Comparison of ENCODE assay signal across 17 mouse cellular contexts in the genomic region with DNA sequence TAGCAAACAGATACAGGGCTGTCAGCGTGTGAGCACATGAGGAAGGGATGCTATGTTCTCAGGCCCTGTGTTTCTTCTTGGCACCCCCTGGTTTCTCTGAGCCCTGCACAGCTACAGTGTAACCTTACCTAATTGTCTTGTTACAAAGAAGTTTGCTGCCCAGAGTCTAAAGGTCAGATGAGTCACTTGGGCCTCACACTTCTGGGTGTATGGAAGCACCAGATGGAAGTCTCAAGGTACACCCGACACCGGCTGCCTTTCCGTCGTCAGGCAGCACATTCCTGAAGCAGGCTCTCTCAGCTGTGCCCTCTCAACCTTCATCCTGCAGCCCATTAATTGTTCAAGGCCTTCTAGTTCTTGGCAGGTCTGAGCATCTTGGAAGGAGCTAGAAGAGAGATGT. TPM values are rescaled to one million over a fixed set of nuclear protein-coding genes. Genes with fewer than 3 reads are reported as not detected.
DNase-seq lines count a peak whose midpoint lies in the region; ATAC-seq and TF ChIP-seq lines count a peak whose summit lies in the region.
"Had no signal": no experiment of that assay in that cellular context is flagged by ENCODE, and none has a peak within 500 bp of the region (broad histone marks: within the 10 kb centered on the region; RNA-seq: fewer than 3 reads in every experiment).

No protein-coding gene starts in this region.

- no peak overlapping the region for H3K4me3 ChIP-seq in kidney, embryonic 14.5 days (ENCODE audit: low read length)
- H3K4me3 ChIP-seq in small intestine, adult 2 months (ENCODE audit: low read depth, low read length) = no peak overlapping the region
- no peak overlapping the region for H3K4me3 ChIP-seq in limb, embryonic 10.5 days
- H3K4me3 ChIP-seq: embryonic facial prominence, embryonic 12.5 days; hindbrain, embryonic 13.5 days; midbrain, embryonic 12.5 days had no signal

- no peak overlapping the region for H3K9ac ChIP-seq in kidney, embryonic 14.5 days (ENCODE audit: low read depth, low read length)
- H3K9ac ChIP-seq: embryonic facial prominence, embryonic 12.5 days; hindbrain, embryonic 13.5 days; midbrain, embryonic 12.5 days had no signal

- H3K36me3 ChIP-seq in kidney, embryonic 14.5 days (ENCODE audit: control insufficient read depth, insufficient read depth, low read length) = no peaks in the 10 kb centered on the region
- peaks cover 13% of the 10 kb centered on the region for H3K36me3 ChIP-seq in small intestine, adult 2 months (ENCODE audit: control insufficient read depth, insufficient read depth, low read length)
- no peaks in the 10 kb centered on the region for H3K36me3 ChIP-seq in limb, embryonic 10.5 days
- H3K36me3 ChIP-seq: embryonic facial prominence, embryonic 12.5 days; hindbrain, embryonic 13.5 days; midbrain, embryonic 12.5 days had no signal

- TF ChIP-seq POLR2A in small intestine, adult 2 months (IDR thresholded peaks at IDR 0.05; ENCODE audit: low read depth, low read length) = no peak

- TF ChIP-seq CTCF in small intestine, adult 2 months (IDR thresholded peaks at IDR 0.05; ENCODE audit: extremely low read depth, insufficient read length, insufficient replicate concordance, low read depth, low read length) = no peak

- peaks cover 9% of the 10 kb centered on the region; the same call in 1 of the 2 replicates for H3K4me1 ChIP-seq in kidney, embryonic 14.5 days (ENCODE audit: control insufficient read depth, insufficient read depth, low read length)
- H3K4me1 ChIP-seq in small intestine, adult 2 months (ENCODE audit: control insufficient read depth, insufficient read depth, insufficient read length, low read length) = peaks cover 53% of the 10 kb centered on the region
- H3K4me1 ChIP-seq in limb, embryonic 10.5 days = peaks cover 29% of the 10 kb centered on the region

- DNase-seq in ES-CJ7 (ENCODE audit: low read depth, low spot score) = peak; percentile 81
- DNase-seq in forelimb bud, embryonic 11.5 days (ENCODE audit: low read depth, low spot score) = peak; percentile 36
- DNase-seq in urinary bladder, postnatal 36 days (ENCODE audit: low spot score in 2 of 2) = no peak
- DNase-seq in limb, embryonic 10.5 days (ENCODE audit: low spot score) = no peak
- DNase-seq: adrenal gland, postnatal 10 days; cerebellum, adult 9-11 months; heart, adult 11 months; lung, postnatal 14 days; thymus, adult 2 months had no signal

- H3K4me2 ChIP-seq in kidney, embryonic 14.5 days (replicated peaks; ENCODE audit: low read depth, low read length) = no peak overlapping the region
- H3K4me2 ChIP-seq: embryonic facial prominence, embryonic 12.5 days; hindbrain, embryonic 13.5 days; liver, embryonic 11.5 days; midbrain, embryonic 12.5 days had no signal

- ATAC-seq in kidney, embryonic 14.5 days (ENCODE audit: low FRiP score, low TSS enrichment) = 0 out of 2 replicates have a peak, but pooled peaks have one; percentile 26
- no peak for ATAC-seq in megakaryocyte, adult 5-6 weeks (ENCODE audit: poor library complexity, severe bottlenecking)

- WGBS in kidney, embryonic 14.5 days = 17% methylated on average over 5 of the region's 5 CpGs
- WGBS in small intestine, adult 2 months = 15% methylated on average over 5 of the region's 5 CpGs
- WGBS in limb, embryonic 10.5 days = 41% methylated on average over 5 of the region's 5 CpGs

- H3K27me3 ChIP-seq in kidney, embryonic 14.5 days (ENCODE audit: control insufficient read depth, insufficient read depth, low read length) = no peaks in the 10 kb centered on the region
- H3K27me3 ChIP-seq in small intestine, adult 2 months (ENCODE audit: control insufficient read depth, insufficient read depth, low read length) = no peaks in the 10 kb centered on the region
- H3K27me3 ChIP-seq in limb, embryonic 10.5 days (ENCODE audit: low read depth, poor library complexity, severe bottlenecking) = peaks cover 7% of the 10 kb centered on the region; the same call in 1 of the 2 replicates
- H3K27me3 ChIP-seq: CH12.LX; embryonic facial prominence, embryonic 12.5 days; hindbrain, embryonic 13.5 days had no signal

- H3K27ac ChIP-seq in kidney, embryonic 14.5 days (ENCODE audit: low read depth, low read length) = no peak overlapping the region
- peak overlapping the region; percentile 75 for H3K27ac ChIP-seq in small intestine, adult 2 months (ENCODE audit: insufficient read depth, low read depth, low read length)
- no peak overlapping the region for H3K27ac ChIP-seq in limb, embryonic 10.5 days
- H3K27ac ChIP-seq: embryonic facial prominence, embryonic 12.5 days; hindbrain, embryonic 13.5 days; midbrain, embryonic 12.5 days had no signal

- H3K9me3 ChIP-seq in kidney, embryonic 14.5 days (ENCODE audit: control insufficient read depth, low read length) = no peaks in the 10 kb centered on the region
- H3K9me3 ChIP-seq in limb, embryonic 10.5 days (replicated peaks) = no peaks in the 10 kb centered on the region; the same call in 1 of the 2 replicates
- H3K9me3 ChIP-seq: embryonic facial prominence, embryonic 12.5 days; hindbrain, embryonic 13.5 days; midbrain, embryonic 12.5 days had no signal

RNA-seq across cellular contexts. Expression of a gene that starts 11.6 kb away (rescaled TPM):
- 31.5 and 88.4 TPM in 2 replicates for polyA plus RNA-seq in kidney, embryonic 14.5 days (2014; fragmentation: Nextera tagmentation; extraction: Ambion mirVana)
- polyA plus RNA-seq in small intestine, adult 2 months (2012; rRNA removed) = 88.3 and 234 TPM in 2 replicates
- total RNA-seq in megakaryocyte, adult 5-6 weeks (2015) = 6.2 and 8.0 TPM in 2 replicates
- 5.2 and 7.0 TPM in 2 replicates for total RNA-seq in megakaryocyte, adult 5-6 weeks (2017)
- polyA plus RNA-seq in limb, embryonic 10.5 days (2016; fragmentation: Nextera tagmentation; extraction: Ambion mirVana) = 15.4 and 16.4 TPM in 2 replicates

RNA-seq across cellular contexts. Expression of a gene that starts 41.4 kb away (rescaled TPM):
- 11.5 and 11.6 TPM in 2 replicates for polyA plus RNA-seq in kidney, embryonic 14.5 days (2014; fragmentation: Nextera tagmentation; extraction: Ambion mirVana)
- polyA plus RNA-seq in small intestine, adult 2 months (2012; rRNA removed) = 78.0 and 81.0 TPM in 2 replicates
- 53.0 and 66.6 TPM in 2 replicates for total RNA-seq in megakaryocyte, adult 5-6 weeks (2015)
- 5.4 and 6.9 TPM in 2 replicates for total RNA-seq in megakaryocyte, adult 5-6 weeks (2017)
- 7.9 and 8.0 TPM in 2 replicates for polyA plus RNA-seq in limb, embryonic 10.5 days (2016; fragmentation: Nextera tagmentation; extraction: Ambion mirVana)

Comparison
In these comparisons a context has a peak if more than half of its experiments do, and no peak if none do; other contexts are left out.
1. DNase-seq: peak in ES-CJ7 (single experiment) and forelimb bud, embryonic 11.5 days (single experiment); none in urinary bladder, postnatal 36 days (0 of 2) and limb, embryonic 10.5 days (single experiment).